Mouse (Mus musculus) hematopoietic multipotent progenitor cell, adult 10-12 weeks (in vitro differentiated cells): ENCODE results near the gene Hemk1. TPM values are rescaled to one million over a fixed set of nuclear protein-coding genes. Genes with fewer than 3 reads are reported as not detected.

Experiments used
- polyA plus RNA-seq: library from polyadenylated mRNA; stranded (reverse); fragments of >175 nt; gene quantifications from 2 replicates; pipeline ENCODE4 v1.2.3, GENCODE M21; 2012; ENCODE audit warnings: low replicate concordance

Gene Hemk1
- polyA plus RNA-seq: 2.8 and 8.0 TPM in 2 replicates

DNA sequence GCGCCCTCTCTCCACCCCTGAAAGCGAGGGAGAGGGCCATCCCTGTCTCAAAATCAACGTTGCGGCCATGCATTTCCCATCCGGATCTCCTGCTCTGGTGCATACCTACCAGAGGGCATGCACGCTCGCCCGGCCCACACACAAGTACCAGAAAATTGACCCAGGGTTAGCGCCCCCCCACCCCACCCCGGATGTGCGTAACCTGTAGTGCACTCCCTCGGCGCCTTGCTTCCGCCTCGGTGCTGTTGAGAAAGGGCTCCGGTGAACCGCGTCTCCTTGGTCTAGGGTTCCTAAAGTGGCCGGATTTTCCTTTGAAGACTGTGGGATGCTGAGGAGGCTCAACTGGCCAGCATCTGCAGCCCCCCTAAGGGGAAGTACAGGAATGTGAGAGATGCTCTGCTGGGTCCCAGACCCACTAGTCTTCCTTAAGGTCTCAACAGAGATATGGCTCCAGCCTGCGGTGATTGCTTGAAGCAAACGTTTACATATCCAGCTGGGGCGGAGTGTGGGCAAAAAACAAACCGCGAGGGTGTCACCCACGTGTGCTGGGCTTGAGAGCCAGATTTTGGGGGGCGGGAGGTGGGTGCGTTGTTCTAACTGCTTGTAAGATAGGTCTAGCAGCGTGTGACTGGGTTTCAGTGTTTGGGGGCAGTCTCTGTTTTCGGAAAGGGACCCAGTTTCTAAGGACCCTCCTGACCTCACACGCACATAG, at the start of gene Hemk1:
TSS of gene Hemk1 (minus strand) at position 179 of the 712 bp plus-strand sequence.

DNA sequence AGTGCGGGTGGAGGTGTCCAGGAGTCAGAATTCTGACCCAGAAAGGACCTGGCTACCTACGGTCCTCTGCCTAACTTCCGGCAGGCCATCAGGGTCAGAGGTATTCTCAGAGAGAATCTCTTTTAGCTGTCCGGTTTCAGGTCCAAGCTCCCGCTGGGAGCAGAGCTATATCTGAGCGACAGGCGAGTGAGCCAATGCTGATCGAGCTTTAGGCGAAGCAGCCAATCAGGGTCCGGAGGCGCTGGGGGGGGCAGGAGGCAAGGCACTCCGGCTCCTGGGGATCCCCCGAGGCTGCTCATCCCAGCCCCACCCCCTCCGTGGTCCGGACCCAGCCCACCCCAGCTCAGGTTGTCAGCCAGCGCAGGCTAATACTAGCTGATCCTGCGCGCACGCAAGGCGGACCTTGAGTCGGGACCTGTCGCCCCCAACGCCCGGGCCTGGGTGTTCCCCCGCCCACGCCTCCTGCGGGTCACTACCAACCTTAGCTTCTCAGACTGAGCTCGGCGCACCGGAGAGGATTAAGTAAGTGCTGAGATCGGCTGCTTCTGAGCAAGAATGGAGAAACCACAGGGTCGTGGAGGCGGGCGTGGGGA, 2.2 kb upstream of the Hemk1 start, which contains the start of gene 6430571L13Rik:
TSS of gene 6430571L13Rik (plus strand) at position 336 of the 593 bp plus-strand sequence.

DNA sequence AAGGTAGTCTGAATTCAATTTTAAA, 42.3 kb downstream of the Hemk1 start, which contains the start of gene Cish:
TSS of gene Cish (plus strand) at position 11 of the 25 bp plus-strand sequence.

GRCm38 (mm10) chr9:107289211-107290076, 48.7 kb downstream of the Hemk1 start, which contains the start of gene Mapkapk3:
TSS of gene Mapkapk3 (minus strand) at chr9:107289877.

Other genes with a start within 250 kb of the Hemk1 start
- 0.07 and 0.36 TPM in 2 replicates for gene Dock3, start 106.4 kb downstream of the Hemk1 start, polyA plus RNA-seq
- 14.8 and 48.8 TPM in 2 replicates for gene Mapkapk3, start 48.5 kb downstream of the Hemk1 start, polyA plus RNA-seq
- gene Cish, start 42.3 kb downstream of the Hemk1 start, polyA plus RNA-seq: 14.0 and 64.2 TPM in 2 replicates
- gene 6430571L13Rik, start 2.3 kb upstream of the Hemk1 start, polyA plus RNA-seq: 0.22 and 0.29 TPM in 2 replicates
- gene Cacna2d2, start 61.3 kb upstream of the Hemk1 start, polyA plus RNA-seq: 5.4 and 12.0 TPM in 2 replicates
- 32.1 and 48.8 TPM in 2 replicates for gene Tmem115, start 195.6 kb upstream of the Hemk1 start, polyA plus RNA-seq
- gene Cyb561d2, start 203.8 kb upstream of the Hemk1 start, polyA plus RNA-seq: 15.4 and 18.6 TPM in 2 replicates
- 2.6 and 3.1 TPM in 2 replicates for gene Nprl2, start 203.9 kb upstream of the Hemk1 start, polyA plus RNA-seq
- 0.29 and 1.1 TPM in 2 replicates for gene Zmynd10, start 208.9 kb upstream of the Hemk1 start, polyA plus RNA-seq
- 19.8 and 49.2 TPM in 2 replicates for gene Rassf1, start 213.2 kb upstream of the Hemk1 start, polyA plus RNA-seq
- gene Tusc2, start 224.9 kb upstream of the Hemk1 start, polyA plus RNA-seq: 18.0 and 56.6 TPM in 2 replicates
- 9.6 and 21.4 TPM in 2 replicates for gene Hyal2, start 229.6 kb upstream of the Hemk1 start, polyA plus RNA-seq
- gene Hyal1, start 238.6 kb upstream of the Hemk1 start, polyA plus RNA-seq: 1.3 and 3.5 TPM in 2 replicates
- gene Naa80, start 240.5 kb upstream of the Hemk1 start, polyA plus RNA-seq: 30.6 and 47.1 TPM in 2 replicates
- 0.51 TPM in 1 of 2 replicates, not detected in the other for gene Hyal3, start 242.5 kb upstream of the Hemk1 start, polyA plus RNA-seq
- 36.6 and 54.9 TPM in 2 replicates for gene Ifrd2, start 249.3 kb upstream of the Hemk1 start, polyA plus RNA-seq